ENCODE assay signal across 8 mouse cellular contexts in the genomic region with DNA sequence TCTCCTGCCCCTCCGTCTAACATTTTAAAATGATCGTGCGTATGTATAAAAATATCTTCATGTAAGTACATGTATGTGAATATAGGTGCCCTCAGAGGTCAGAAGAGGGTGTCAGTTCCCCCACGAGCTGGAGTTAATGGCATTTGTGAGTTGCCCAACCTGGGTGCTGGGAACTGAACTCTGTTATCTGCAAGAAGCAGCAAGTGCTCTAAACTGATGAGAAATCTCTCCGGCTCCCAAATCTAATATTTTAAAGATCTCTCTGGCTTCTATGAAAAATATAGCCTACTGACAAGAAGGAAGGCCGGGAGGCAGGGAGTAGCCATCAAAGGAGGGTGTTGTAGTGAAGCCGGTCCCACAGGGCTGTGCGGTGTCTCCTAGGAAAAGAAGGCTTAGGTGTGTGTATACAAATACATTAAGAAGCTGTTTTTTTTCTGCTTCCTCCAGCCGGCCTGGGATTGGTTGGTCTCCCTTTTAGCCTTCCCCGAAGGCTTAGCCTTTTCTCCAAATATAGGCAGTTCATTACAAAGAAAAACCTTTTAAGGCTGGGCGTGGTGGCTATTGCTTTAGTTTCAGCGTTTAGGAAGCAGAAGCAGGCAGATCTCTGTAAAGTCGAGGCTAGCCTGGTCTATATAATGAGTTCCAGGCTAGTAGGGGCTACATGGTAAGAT. TPM values are rescaled to one million over a fixed set of nuclear protein-coding genes. Genes with fewer than 3 reads are reported as not detected.
DNase-seq lines count a peak whose midpoint lies in the region; ATAC-seq and TF ChIP-seq lines count a peak whose summit lies in the region.
"Had no signal": no experiment of that assay in that cellular context is flagged by ENCODE, and none has a peak within 500 bp of the region (broad histone marks: within the 10 kb centered on the region; RNA-seq: fewer than 3 reads in every experiment).

No protein-coding gene starts in this region.

- H3K9ac ChIP-seq in embryonic facial prominence, embryonic 13.5 days = no peak overlapping the region
- no peak overlapping the region for H3K9ac ChIP-seq in limb, embryonic 11.5 days (ENCODE audit: low read length)
- H3K9ac ChIP-seq: stomach, embryonic 15.5 days had no signal

- no peak for DNase-seq in layer of hippocampus, adult 2 months (ENCODE audit: low spot score in 2 of 2)
- no peak for DNase-seq in layer of hippocampus, postnatal 36 days
- DNase-seq in limb, embryonic 11.5 days (ENCODE audit: low spot score) = no peak
- no peak for DNase-seq in ovary, postnatal 36 days (ENCODE audit: low spot score)
- no peak for DNase-seq in cerebellum, postnatal 25 days

- no peak for TF ChIP-seq CTCF in layer of hippocampus, adult 2 months (conservative IDR thresholded peaks at IDR 0.05)

- no peaks in the 10 kb centered on the region for H3K27me3 ChIP-seq in embryonic facial prominence, embryonic 13.5 days
- H3K27me3 ChIP-seq in limb, embryonic 11.5 days (ENCODE audit: control insufficient read depth, insufficient read depth, low read length) = no peaks in the 10 kb centered on the region
- H3K27me3 ChIP-seq in myocyte (ENCODE audit: control insufficient read depth, insufficient read depth, insufficient read length) = no peaks in the 10 kb centered on the region
- H3K27me3 ChIP-seq: stomach, embryonic 15.5 days had no signal

- WGBS in embryonic facial prominence, embryonic 13.5 days = 94% methylated on average over 13 of the region's 13 CpGs
- 93% methylated on average over 13 of the region's 13 CpGs for WGBS in limb, embryonic 11.5 days

- peak overlapping the region; percentile 59; the same call in 1 of the 2 replicates for H3K4me3 ChIP-seq in layer of hippocampus, adult 2 months
- H3K4me3 ChIP-seq in embryonic facial prominence, embryonic 13.5 days = no peak overlapping the region
- H3K4me3 ChIP-seq in limb, embryonic 11.5 days (ENCODE audit: low read depth, low read length) = peak overlapping the region; percentile 33
- peak overlapping the region; percentile 26 for H3K4me3 ChIP-seq in myocyte

- no peaks in the 10 kb centered on the region for H3K79me2 ChIP-seq in myocyte (ENCODE audit: control insufficient read depth, insufficient read depth)

- H3K27ac ChIP-seq in layer of hippocampus, adult 2 months = peak overlapping the region; percentile 87; the same call in 1 of the 2 replicates
- H3K27ac ChIP-seq in embryonic facial prominence, embryonic 13.5 days = no peak overlapping the region
- H3K27ac ChIP-seq in limb, embryonic 11.5 days (replicated peaks; ENCODE audit: low read depth, low read length) = no peak overlapping the region
- H3K27ac ChIP-seq: stomach, embryonic 15.5 days had no signal

- TF ChIP-seq POLR2A in myocyte (IDR thresholded peaks at IDR 0.05; ENCODE audit: insufficient read length, low read depth) = no peak

- no peak overlapping the region for H3ac ChIP-seq in myocyte (ENCODE audit: control insufficient read depth, insufficient read length)

- H3K36me3 ChIP-seq in embryonic facial prominence, embryonic 13.5 days = no peaks in the 10 kb centered on the region
- H3K36me3 ChIP-seq in limb, embryonic 11.5 days (ENCODE audit: control insufficient read depth, insufficient read depth, low read length) = no peaks in the 10 kb centered on the region
- H3K36me3 ChIP-seq in myocyte (ENCODE audit: control insufficient read depth, insufficient read depth) = no peaks in the 10 kb centered on the region
- H3K36me3 ChIP-seq: stomach, embryonic 15.5 days had no signal

- no peak for ATAC-seq in embryonic facial prominence, embryonic 13.5 days (ENCODE audit: insufficient number of reproducible peaks, insufficient read depth, low FRiP score, low TSS enrichment, low read depth)
- ATAC-seq in limb, embryonic 11.5 days (ENCODE audit: insufficient number of reproducible peaks, low FRiP score, low TSS enrichment, low read depth) = no peak

- peak overlapping the region; percentile 69; the same call in 1 of the 2 replicates for H3K4me2 ChIP-seq in embryonic facial prominence, embryonic 13.5 days
- H3K4me2 ChIP-seq in limb, embryonic 11.5 days (ENCODE audit: low read depth, severe bottlenecking) = no peak overlapping the region; the same call in 1 of the 2 replicates
- H3K4me2 ChIP-seq in myocyte (ENCODE audit: low read depth) = peak overlapping the region; percentile 96

- no peaks in the 10 kb centered on the region for H3K9me3 ChIP-seq in embryonic facial prominence, embryonic 13.5 days
- no peaks in the 10 kb centered on the region for H3K9me3 ChIP-seq in limb, embryonic 11.5 days (ENCODE audit: control insufficient read depth, low read length)
- H3K9me3 ChIP-seq: stomach, embryonic 15.5 days had no signal

- peaks cover 16% of the 10 kb centered on the region for H3K4me1 ChIP-seq in embryonic facial prominence, embryonic 13.5 days
- peaks cover 10% of the 10 kb centered on the region; the same call in 1 of the 2 replicates for H3K4me1 ChIP-seq in limb, embryonic 11.5 days (ENCODE audit: control insufficient read depth, insufficient read depth, low read length)

TF ChIP-seq in myocyte, 11 proteins besides CTCF, POLR2A, EP300 and RAD21:
- TF ChIP-seq E2F4 (IDR thresholded peaks at IDR 0.05; ENCODE audit: insufficient read depth) (no peak), USF1 (IDR thresholded peaks at IDR 0.05; ENCODE audit: low read depth) (no peak), CEBPB (IDR thresholded peaks at IDR 0.05; ENCODE audit: insufficient read depth, poor library complexity, severe bottlenecking) (no peak), MYOG (IDR thresholded peaks at IDR 0.05; ENCODE audit: control insufficient read depth in 1 of 3, insufficient read depth in 1 of 3, insufficient read length in 2 of 3, low read depth in 2 of 3) (no peak), POLR2AphosphoS2 (IDR thresholded peaks at IDR 0.05; ENCODE audit: insufficient read length, low read depth) (no peak), MAX (IDR thresholded peaks at IDR 0.05; ENCODE audit: low read depth) (no peak), MYOD1 (IDR thresholded peaks at IDR 0.05; ENCODE audit: control insufficient read depth in 1 of 3, insufficient read length in 2 of 3, low read depth in 2 of 3) (no peak), TCF12 (IDR thresholded peaks at IDR 0.05; ENCODE audit: insufficient read depth, poor library complexity, severe bottlenecking) (no peak), SRF (IDR thresholded peaks at IDR 0.05; ENCODE audit: control insufficient read depth, insufficient read length, low read depth) (no peak), TCF3 (IDR thresholded peaks at IDR 0.05; ENCODE audit: insufficient read length, low read depth) (no peak)

RNA-seq across cellular contexts. Expression of gene Gnai2, which starts 8.5 kb away (rescaled TPM):
- 100 to 1,000 TPM; 208 to 222 TPM for total RNA-seq in layer of hippocampus, adult 2 months (2021)
- total RNA-seq in layer of hippocampus, postnatal 36 days (2021) = 100 to 1,000 TPM; 195 to 208 TPM
- 446 and 470 TPM in 2 replicates for polyA plus RNA-seq in embryonic facial prominence, embryonic 13.5 days (2015; fragmentation: Nextera tagmentation; extraction: Ambion mirVana)
- 336 and 358 TPM in 2 replicates for polyA plus RNA-seq in limb, embryonic 11.5 days (2014; fragmentation: Nextera tagmentation; extraction: Ambion mirVana)
- 499 TPM for polyA plus RNA-seq in myocyte (2012; fragmentation: generic; extraction: Trizol)

RNA-seq across cellular contexts. Expression of gene Slc38a3, which starts 25.7 kb away (rescaled TPM):
- 10 to 100 TPM; 55.7 to 65.0 TPM for total RNA-seq in layer of hippocampus, adult 2 months (2021)
- 10 to 100 TPM; 53.9 to 60.6 TPM for total RNA-seq in layer of hippocampus, postnatal 36 days (2021)
- polyA plus RNA-seq in embryonic facial prominence, embryonic 13.5 days (2015; fragmentation: Nextera tagmentation; extraction: Ambion mirVana) = 3.4 and 4.1 TPM in 2 replicates
- 3.4 and 4.1 TPM in 2 replicates for polyA plus RNA-seq in limb, embryonic 11.5 days (2014; fragmentation: Nextera tagmentation; extraction: Ambion mirVana)
- 0.06 TPM for polyA plus RNA-seq in myocyte (2012; fragmentation: generic; extraction: Trizol)

RNA-seq across cellular contexts. Expression of gene Sema3b, which starts 34.6 kb away (rescaled TPM):
- total RNA-seq in layer of hippocampus, adult 2 months (2021) = 1 to 10 TPM; 1.9 to 2.2 TPM
- 1 to 10 TPM; 1.7 to 2.2 TPM for total RNA-seq in layer of hippocampus, postnatal 36 days (2021)
- polyA plus RNA-seq in embryonic facial prominence, embryonic 13.5 days (2015; fragmentation: Nextera tagmentation; extraction: Ambion mirVana) = 8.4 and 8.6 TPM in 2 replicates
- polyA plus RNA-seq in limb, embryonic 11.5 days (2014; fragmentation: Nextera tagmentation; extraction: Ambion mirVana) = 3.4 and 3.7 TPM in 2 replicates
- 59.9 TPM for polyA plus RNA-seq in myocyte (2012; fragmentation: generic; extraction: Trizol)

RNA-seq across cellular contexts. Expression of gene Gnat1, which starts 35.8 kb away (rescaled TPM):
- total RNA-seq in layer of hippocampus, adult 2 months (2021) = under 1 TPM in 1 of 2 experiments, not detected in 1; 0.17 TPM
- total RNA-seq in layer of hippocampus, postnatal 36 days (2021) = not detected
- polyA plus RNA-seq in embryonic facial prominence, embryonic 13.5 days (2015; fragmentation: Nextera tagmentation; extraction: Ambion mirVana) = 1.2 and 2.0 TPM in 2 replicates
- 1.7 and 1.8 TPM in 2 replicates for polyA plus RNA-seq in limb, embryonic 11.5 days (2014; fragmentation: Nextera tagmentation; extraction: Ambion mirVana)
- not detected for polyA plus RNA-seq in myocyte (2012; fragmentation: generic; extraction: Trizol)

RNA-seq across cellular contexts. Expression of gene Ifrd2, which starts 56.2 kb away (rescaled TPM):
- 10 to 100 TPM; 13.7 to 15.2 TPM for total RNA-seq in layer of hippocampus, adult 2 months (2021)
- 10 to 100 TPM; 11.2 to 13.8 TPM for total RNA-seq in layer of hippocampus, postnatal 36 days (2021)
- 39.3 and 54.2 TPM in 2 replicates for polyA plus RNA-seq in embryonic facial prominence, embryonic 13.5 days (2015; fragmentation: Nextera tagmentation; extraction: Ambion mirVana)
- polyA plus RNA-seq in limb, embryonic 11.5 days (2014; fragmentation: Nextera tagmentation; extraction: Ambion mirVana) = 47.6 and 49.0 TPM in 2 replicates
- polyA plus RNA-seq in myocyte (2012; fragmentation: generic; extraction: Trizol) = 29.4 TPM
